Mouse (Mus musculus) forebrain, embryonic 13.5 days (tissue): ENCODE measurements at regions not wholly inside any gene's neighbourhood (a gene's known extent, or its start where the extent isn't known, plus 50 kb on each side); places are given as distances from the start of the nearest gene placed in this dataset.
A peak's percentile ranks its signal among the peaks of the same experiment; 100 is the strongest.

Source experiments
- ATAC-seq: fragments of 200-750 bp; cut with Nextera tagmentation; 2 replicates; pipeline ENCODE4 v1.8.0; 2017
- H3K27ac ChIP-seq: fragments of 300-500 bp; sonication (generic); 2 replicates; pipeline ENCODE4 v1.5.1; 2015; ENCODE audit warnings: inconsistent platforms, mild to moderate bottlenecking, moderate library complexity
- H3K27me3 ChIP-seq: fragments of 300-500 bp; sonication (generic); 2 replicates; pipeline ENCODE4 v1.6.1; 2015; ENCODE audit warnings: mild to moderate bottlenecking, inconsistent platforms
- H3K36me3 ChIP-seq: fragments of 300-500 bp; sonication (generic); 2 replicates; pipeline ENCODE4 v1.6.1; 2015; ENCODE audit warnings: mild to moderate bottlenecking, inconsistent platforms; ENCODE audit not compliant: poor library complexity, severe bottlenecking
- H3K4me1 ChIP-seq: fragments of 300-500 bp; sonication (generic); 2 replicates; pipeline ENCODE4 v1.6.1; 2015; ENCODE audit warnings: inconsistent platforms
- H3K4me2 ChIP-seq: fragments of 300-500 bp; sonication (generic); 2 replicates; pipeline ENCODE4 v1.6.1; 2015; ENCODE audit warnings: inconsistent platforms, mild to moderate bottlenecking, moderate library complexity
- H3K4me3 ChIP-seq: fragments of 300-500 bp; sonication (generic); 2 replicates; pipeline ENCODE4 v1.5.1; 2015; ENCODE audit warnings: mild to moderate bottlenecking, inconsistent platforms
- H3K9ac ChIP-seq: fragments of 300-500 bp; sonication (generic); 2 replicates; pipeline ENCODE4 v1.6.1; 2015; ENCODE audit warnings: mild to moderate bottlenecking, inconsistent platforms
- H3K9me3 ChIP-seq: fragments of 300-500 bp; sonication (generic); replicated peaks from 2 replicates; pipeline ENCODE4 v1.6.1; 2016; ENCODE audit warnings: inconsistent platforms
- WGBS: fragments of 180-500 bp; shearing (Covaris S2); methylation state at CpG from one replicate; pipeline ENCODE4 v1.1.7; 2015; 5-methylcytosine and 5-hydroxymethylcytosine counted together

DNA sequence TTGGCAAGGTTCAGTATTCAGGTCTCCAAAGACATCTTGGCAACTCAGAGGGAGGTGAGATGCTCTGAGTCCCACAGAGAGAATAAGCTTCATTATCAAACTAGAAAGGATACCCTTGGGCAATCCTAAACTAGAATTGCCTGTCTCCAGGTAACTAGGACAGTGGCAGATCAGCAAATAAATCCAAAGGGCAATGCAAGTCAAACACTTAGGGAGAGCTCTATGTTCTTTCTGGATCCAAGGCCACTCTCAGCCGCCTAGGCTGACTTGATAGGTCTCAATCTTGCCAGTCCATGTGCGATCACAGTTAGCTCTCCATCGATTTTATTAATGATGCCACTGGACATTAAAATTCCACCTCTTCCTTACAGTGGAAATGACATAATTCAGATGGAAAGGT lies 432.5 kb downstream of the Epha4 start:
- no peaks in the 10 kb centered on the region for H3K27me3 ChIP-seq
- H3K4me3 ChIP-seq = no peak overlapping the region
- ATAC-seq = no peak
- no peak overlapping the region for H3K9ac ChIP-seq
- no peak overlapping the region for H3K4me2 ChIP-seq
- H3K4me1 ChIP-seq = peaks cover 23% of the 10 kb centered on the region
- H3K9me3 ChIP-seq = no peaks in the 10 kb centered on the region
- H3K27ac ChIP-seq = no peak overlapping the region
- H3K36me3 ChIP-seq = no peaks in the 10 kb centered on the region
- WGBS = 94% methylated on average over 3 of the region's 3 CpGs

DNA sequence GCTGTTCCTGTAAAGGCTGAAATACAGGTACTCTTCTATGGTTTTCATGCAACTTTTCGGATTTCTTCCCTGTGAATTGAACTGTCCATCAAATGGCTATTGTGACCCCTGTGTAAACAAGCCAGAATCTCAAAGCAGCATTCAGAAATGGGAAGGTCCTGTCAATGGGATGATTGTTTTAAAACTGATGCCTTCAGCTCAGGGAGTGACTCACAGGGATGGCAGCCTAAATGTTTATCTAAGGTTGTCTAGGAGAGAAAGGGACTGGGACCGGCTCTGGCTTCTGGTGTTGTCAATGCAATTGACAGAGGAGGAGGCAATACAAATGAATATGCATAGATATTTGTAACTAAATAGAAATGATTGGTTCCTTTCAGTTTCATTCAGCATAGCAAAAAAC lies 421.3 kb downstream of the Epha4 start:
- H3K4me3 ChIP-seq = no peak overlapping the region
- ATAC-seq = no peak
- no peak overlapping the region for H3K9ac ChIP-seq
- no peak overlapping the region for H3K27ac ChIP-seq
- H3K4me2 ChIP-seq = no peak overlapping the region
- H3K36me3 ChIP-seq = no peaks in the 10 kb centered on the region
- no peaks in the 10 kb centered on the region for H3K27me3 ChIP-seq
- 20% methylated on average over 2 of the region's 2 CpGs for WGBS
- H3K4me1 ChIP-seq = peaks cover 6% of the 10 kb centered on the region; the same call in 1 of the 2 replicates
- H3K9me3 ChIP-seq = no peaks in the 10 kb centered on the region

DNA sequence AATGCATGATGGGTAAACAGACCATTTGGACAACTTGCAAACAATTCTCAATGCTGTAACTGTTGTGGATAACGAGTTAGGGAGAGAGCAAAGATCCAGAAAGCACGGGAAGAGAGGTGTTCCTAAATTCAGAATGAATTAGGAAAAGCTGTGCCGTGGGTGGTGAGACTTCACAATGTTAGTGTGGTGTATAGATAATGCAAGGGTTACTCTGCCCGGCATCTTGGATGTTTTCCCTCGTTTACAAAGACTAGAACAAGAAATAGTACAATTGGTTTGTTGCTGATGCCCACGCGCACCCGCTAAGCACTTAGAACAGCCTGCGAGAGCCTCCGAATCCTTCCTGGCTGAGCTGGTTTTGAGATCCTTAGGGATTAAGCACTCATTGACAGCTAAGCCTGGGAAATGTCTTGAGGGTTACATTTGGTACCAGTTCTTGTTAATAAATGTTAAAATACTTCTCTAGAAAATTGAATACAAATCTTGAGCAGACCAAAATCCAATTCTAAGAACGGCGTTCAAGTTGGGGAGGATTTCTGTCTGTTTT lies 413.1 kb downstream of the Epha4 start:
- Histone ChIP-seq H3K4me2 (peak overlapping the region; percentile 35), H3K27me3 (no peaks in the 10 kb centered on the region), H3K4me3 (no peak overlapping the region), H3K9me3 (no peaks in the 10 kb centered on the region), H3K36me3 (no peaks in the 10 kb centered on the region), H3K9ac (no peak overlapping the region), H3K27ac (peak overlapping the region; percentile 60), H3K4me1 (peaks cover 23% of the 10 kb centered on the region)
- ATAC-seq = no peak
- 11% methylated on average over 12 of the region's 12 CpGs for WGBS

DNA sequence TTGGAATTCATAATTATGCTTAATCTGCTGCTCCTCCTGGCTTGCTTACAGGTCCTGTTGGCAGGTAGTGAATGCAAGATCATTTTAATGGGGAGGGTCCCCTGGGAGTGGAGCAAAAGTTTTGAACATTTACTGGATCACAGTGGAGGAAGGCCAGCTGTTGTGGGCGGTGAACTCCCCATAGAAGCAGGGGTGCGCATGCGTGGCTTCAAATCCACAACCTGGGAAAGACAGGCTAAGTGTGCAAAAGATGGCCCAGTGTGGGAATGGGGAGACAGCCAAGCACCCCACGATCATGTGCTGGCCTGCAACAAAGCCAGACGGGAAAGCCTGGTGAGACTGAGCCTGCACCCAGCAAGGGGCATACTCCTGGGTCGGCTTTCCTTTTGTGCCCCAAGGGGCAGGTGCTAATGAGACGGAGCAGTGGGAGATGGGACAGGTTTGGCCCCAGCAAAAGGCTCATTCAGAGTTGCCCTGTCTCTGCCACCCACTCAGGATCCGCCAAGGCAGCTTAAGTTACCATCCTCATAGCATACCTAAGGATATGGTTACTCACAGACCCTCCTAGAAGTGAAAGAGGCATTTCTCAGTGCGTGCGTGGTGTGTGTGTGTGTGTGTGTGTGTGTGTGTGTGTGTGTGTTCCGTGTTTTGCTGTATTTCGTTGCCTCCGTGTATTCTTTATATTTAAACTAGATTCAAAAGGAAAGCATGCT lies 412.3 kb downstream of the Epha4 start:
- ATAC-seq = peak; percentile 76
- Histone ChIP-seq H3K36me3 (no peaks in the 10 kb centered on the region), H3K27me3 (no peaks in the 10 kb centered on the region), H3K4me3 (0 out of 2 replicates have a peak overlapping the region, but pooled peaks have one; percentile 1), H3K27ac (peak overlapping the region; percentile 52; the same call in 1 of the 2 replicates), H3K4me1 (peaks cover 23% of the 10 kb centered on the region), H3K9ac (no peak overlapping the region), H3K9me3 (no peaks in the 10 kb centered on the region), H3K4me2 (peak overlapping the region; percentile 37)
- 18% methylated on average over 13 of the region's 13 CpGs for WGBS

DNA sequence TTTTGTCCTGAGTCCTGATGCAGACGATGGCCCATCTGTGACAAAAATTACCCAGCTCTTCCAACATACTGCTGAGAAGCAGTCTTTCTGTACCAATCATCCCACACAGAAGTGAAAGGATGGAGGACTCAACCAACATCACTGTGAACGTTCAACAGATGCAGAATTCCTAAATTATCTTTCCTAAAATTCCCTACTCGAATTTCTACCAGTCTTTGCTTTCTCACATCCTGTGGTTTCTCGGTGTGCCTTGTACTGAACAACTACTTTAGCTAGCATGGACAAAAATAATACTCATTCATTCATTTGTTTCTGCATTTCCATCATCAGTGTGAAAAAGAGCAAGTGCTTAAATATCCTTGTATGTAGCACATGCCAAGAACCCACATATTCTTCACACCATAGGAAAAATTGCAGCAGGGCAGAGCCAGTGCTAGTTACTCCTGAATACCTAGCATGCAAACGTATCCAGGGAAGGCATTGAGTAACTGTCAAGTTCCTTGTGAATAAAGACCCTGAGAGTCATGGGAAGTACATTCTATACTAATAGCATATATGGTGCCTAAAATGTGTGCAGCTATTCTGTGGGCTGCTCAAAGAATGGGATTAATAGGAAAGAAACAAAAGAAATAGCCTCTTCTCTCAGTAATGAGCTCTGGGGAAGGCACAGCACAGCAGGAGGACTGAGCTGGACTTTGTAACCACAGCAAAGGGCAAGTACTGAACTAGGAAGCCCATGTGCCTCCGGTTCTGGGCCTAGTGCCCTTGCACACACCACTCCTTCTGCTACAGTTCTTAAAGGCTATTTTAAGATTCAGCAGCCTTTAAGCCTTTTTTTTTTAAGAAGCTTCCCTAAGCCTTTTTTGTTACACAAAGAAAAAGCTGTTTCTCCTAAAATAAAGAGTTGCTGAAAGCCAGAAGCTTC lies 404.8 kb downstream of the Epha4 start:
- Histone ChIP-seq H3K9me3 (no peaks in the 10 kb centered on the region), H3K27me3 (no peaks in the 10 kb centered on the region), H3K36me3 (no peaks in the 10 kb centered on the region), H3K9ac (no peak overlapping the region), H3K27ac (no peak overlapping the region; the same call in 1 of the 2 replicates), H3K4me3 (no peak overlapping the region), H3K4me1 (peaks cover 8% of the 10 kb centered on the region; the same call in 1 of the 2 replicates), H3K4me2 (no peak overlapping the region)
- ATAC-seq = peak; percentile 36; the same call in 1 of the 2 replicates
- 54% methylated on average over 6 of the region's 6 CpGs for WGBS

DNA sequence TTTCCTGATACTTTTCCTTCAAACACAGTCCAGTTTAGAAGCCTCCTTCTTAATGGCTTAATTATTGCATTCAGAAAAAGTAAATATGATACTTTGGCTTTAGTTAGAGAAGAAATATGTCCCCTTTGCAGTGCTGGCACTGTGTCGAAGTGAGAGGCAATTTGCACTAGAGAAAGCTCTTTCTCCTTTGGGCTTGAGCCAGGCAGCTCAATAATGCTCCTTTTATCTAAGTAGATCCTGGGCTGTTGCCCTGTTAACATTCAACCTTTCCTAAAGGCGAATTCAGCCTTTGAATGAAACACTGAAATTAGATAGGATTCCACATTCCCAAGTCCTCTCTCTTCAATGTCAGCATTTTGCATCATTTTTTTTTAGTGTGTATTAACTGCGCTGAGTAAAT lies 386.5 kb downstream of the Epha4 start:
- Histone ChIP-seq H3K9ac (no peak overlapping the region), H3K27ac (no peak overlapping the region), H3K9me3 (no peaks in the 10 kb centered on the region), H3K4me3 (no peak overlapping the region), H3K4me2 (no peak overlapping the region), H3K36me3 (no peaks in the 10 kb centered on the region), H3K27me3 (no peaks in the 10 kb centered on the region), H3K4me1 (peaks cover 21% of the 10 kb centered on the region)
- ATAC-seq = no peak
- WGBS = 23% methylated on average over 3 of the region's 3 CpGs

DNA sequence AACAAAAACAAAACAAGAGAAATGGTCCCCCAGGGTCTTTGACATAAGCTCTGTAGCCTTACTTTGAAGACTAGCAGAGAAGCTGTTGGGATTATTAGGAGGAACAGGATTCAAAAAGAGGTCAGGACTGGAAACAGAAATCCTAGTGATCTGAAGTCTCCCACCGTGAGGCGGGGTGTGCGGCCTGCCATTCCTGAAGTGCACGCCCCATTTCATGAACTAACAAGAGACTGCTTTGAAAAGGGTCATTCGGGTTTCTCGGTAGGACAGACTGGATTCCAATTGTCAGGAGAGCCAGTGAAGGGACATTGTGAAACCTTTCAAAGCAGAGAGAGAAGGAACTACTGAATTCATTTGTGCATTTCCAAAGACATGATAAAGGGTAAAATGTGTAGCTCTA lies 377.2 kb downstream of the Epha4 start:
- WGBS = 6% methylated on average over 6 of the region's 6 CpGs
- no peak for ATAC-seq
- no peak overlapping the region for H3K4me2 ChIP-seq

DNA sequence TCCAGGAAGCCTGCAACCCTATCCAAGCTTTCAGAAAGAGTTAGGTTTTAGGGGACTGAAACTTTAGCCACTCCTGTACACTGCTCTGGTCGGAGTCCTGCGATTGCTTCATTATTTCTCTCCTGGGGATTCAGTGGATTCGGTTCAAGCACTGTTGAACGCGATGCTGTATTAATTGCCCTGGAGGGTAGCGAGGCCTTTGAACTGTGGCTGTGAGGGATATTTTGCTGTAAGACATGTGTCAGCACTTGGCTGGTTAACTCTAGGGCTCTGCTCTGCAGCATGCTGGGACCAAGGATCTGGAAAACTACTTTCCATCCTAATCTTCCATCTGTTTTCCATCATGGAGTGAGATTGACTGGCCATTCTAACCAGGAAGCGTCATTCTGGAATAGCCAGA lies 374.0 kb downstream of the Epha4 start:
- no peak overlapping the region for H3K4me3 ChIP-seq
- H3K4me2 ChIP-seq = no peak overlapping the region
- no peaks in the 10 kb centered on the region for H3K9me3 ChIP-seq
- no peak overlapping the region for H3K9ac ChIP-seq
- H3K27ac ChIP-seq = no peak overlapping the region
- 49% methylated on average over 7 of the region's 7 CpGs for whole genome bisulfite sequencing
- no peaks in the 10 kb centered on the region for H3K27me3 ChIP-seq
- H3K36me3 ChIP-seq = no peaks in the 10 kb centered on the region
- no peak for ATAC-seq
- H3K4me1 ChIP-seq = 0 out of 2 replicates have a peak, but pooled peaks cover 4% of the 10 kb centered on the region

More for the DNA sequence above, 377.2 kb downstream of the Epha4 start:
- H3K27ac ChIP-seq = no peak overlapping the region
- no peak overlapping the region for H3K4me3 ChIP-seq
- no peaks in the 10 kb centered on the region for H3K36me3 ChIP-seq
- no peak overlapping the region for H3K9ac ChIP-seq
- H3K27me3 ChIP-seq = no peaks in the 10 kb centered on the region
- 0 out of 2 replicates have a peak, but pooled peaks cover 4% of the 10 kb centered on the region for H3K4me1 ChIP-seq
- no peaks in the 10 kb centered on the region for H3K9me3 ChIP-seq

DNA sequence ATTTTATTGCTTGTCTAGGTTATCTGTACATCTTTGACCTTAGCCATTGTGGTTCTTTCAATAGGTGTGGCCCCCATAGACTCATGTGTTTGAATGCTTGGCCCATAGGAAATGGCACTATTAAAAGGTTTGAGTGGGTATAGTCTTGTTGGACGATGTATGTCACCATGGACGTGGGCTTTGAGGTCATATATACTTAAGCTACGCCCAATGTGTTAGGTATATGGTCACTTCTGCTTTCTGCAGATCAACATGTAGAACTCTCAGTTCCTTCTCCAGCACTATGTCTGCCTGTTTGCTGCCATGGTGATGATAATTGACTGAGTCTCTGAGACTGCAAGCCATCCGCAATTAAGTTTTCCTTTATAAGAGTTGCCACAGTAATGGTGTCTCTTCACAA lies 366.8 kb downstream of the Epha4 start:
- H3K9me3 ChIP-seq = no peaks in the 10 kb centered on the region
- ATAC-seq = no peak
- H3K9ac ChIP-seq = no peak overlapping the region
- H3K27ac ChIP-seq = no peak overlapping the region
- H3K27me3 ChIP-seq = no peaks in the 10 kb centered on the region
- H3K4me2 ChIP-seq = no peak overlapping the region
- no peaks in the 10 kb centered on the region for H3K4me1 ChIP-seq
- 98% methylated on average over 4 of the region's 4 CpGs for WGBS
- H3K4me3 ChIP-seq = no peak overlapping the region
- no peaks in the 10 kb centered on the region for H3K36me3 ChIP-seq

DNA sequence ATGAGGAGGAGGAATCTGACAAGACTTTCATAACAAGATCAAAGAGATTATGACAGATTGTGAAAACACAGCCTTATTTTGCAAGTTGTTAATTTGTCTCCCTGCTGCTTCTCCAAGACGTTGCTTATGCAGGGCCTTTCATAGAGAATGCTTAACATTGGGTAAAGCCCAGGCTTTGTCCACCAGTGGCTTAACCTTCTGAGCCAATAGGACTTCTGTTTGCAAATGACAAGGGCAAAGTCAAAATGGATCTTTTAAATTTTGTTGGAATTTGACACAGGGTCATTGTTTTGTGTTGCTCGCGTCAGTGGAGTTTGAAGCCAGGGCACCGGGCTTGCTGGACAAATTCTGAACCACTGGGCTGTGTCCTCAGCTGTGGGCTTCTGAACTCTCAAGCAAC lies 346.6 kb downstream of the Epha4 start:
- ATAC-seq = no peak
- Histone ChIP-seq H3K4me2 (no peak overlapping the region), H3K27me3 (no peaks in the 10 kb centered on the region), H3K9me3 (no peaks in the 10 kb centered on the region), H3K4me3 (no peak overlapping the region), H3K9ac (no peak overlapping the region), H3K27ac (no peak overlapping the region), H3K4me1 (no peaks in the 10 kb centered on the region), H3K36me3 (no peaks in the 10 kb centered on the region)
- WGBS = 58% methylated on average over 4 of the region's 4 CpGs

DNA sequence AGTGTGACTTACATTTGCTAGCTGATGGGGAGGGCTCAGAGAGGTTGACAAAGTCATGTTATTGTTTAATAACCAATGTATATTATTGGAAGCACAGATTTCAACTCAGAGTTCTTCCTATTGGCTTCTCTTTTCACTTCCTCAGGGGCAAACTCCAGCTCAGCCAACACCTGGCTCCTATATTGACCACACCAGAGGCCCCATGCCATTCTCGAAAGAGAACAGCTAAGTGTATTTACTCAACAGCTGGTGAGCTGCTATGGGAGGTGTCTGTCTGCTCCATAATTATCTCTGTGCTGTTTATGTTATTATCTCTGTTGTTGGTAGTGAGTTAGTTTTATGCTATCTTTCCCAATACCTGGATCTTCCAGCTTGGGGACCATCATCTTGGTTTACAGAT lies 342.4 kb downstream of the Epha4 start:
- Histone ChIP-seq H3K27me3 (no peaks in the 10 kb centered on the region), H3K9ac (no peak overlapping the region), H3K4me3 (no peak overlapping the region), H3K9me3 (no peaks in the 10 kb centered on the region), H3K4me2 (no peak overlapping the region), H3K36me3 (no peaks in the 10 kb centered on the region), H3K4me1 (no peaks in the 10 kb centered on the region), H3K27ac (no peak overlapping the region)
- 80% methylated on average over 1 of the region's 1 CpGs for WGBS
- no peak for ATAC-seq

DNA sequence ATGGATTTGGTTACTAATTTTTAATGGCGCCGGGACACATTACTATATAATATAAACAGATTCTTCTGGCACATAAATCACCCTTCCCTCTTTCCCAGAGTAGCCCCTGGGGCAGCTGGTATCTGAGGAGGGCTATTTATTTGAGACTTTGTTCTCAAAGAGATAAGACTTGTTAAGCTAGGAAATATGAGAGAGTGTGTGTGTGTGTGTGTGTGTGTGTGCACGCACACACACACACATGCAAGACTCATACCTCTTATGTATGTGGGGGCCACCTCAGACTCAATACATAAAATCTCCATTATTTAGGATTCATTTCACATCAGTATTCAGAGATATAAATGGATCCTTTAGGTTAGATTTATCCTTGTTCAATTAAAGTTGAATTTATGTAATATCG lies 340.1 kb downstream of the Epha4 start:
- H3K36me3 ChIP-seq = no peaks in the 10 kb centered on the region
- H3K27ac ChIP-seq = no peak overlapping the region
- H3K4me3 ChIP-seq = no peak overlapping the region
- H3K4me1 ChIP-seq = no peaks in the 10 kb centered on the region
- H3K9ac ChIP-seq = no peak overlapping the region
- no peaks in the 10 kb centered on the region for H3K27me3 ChIP-seq
- H3K4me2 ChIP-seq = no peak overlapping the region
- WGBS = 94% methylated on average over 4 of the region's 4 CpGs
- no peaks in the 10 kb centered on the region for H3K9me3 ChIP-seq
- no peak for ATAC-seq
